Mouse (Mus musculus) lung, embryonic 16.5 days (tissue): ENCODE data around the gene Fgl2. TPM values are rescaled to one million over a fixed set of nuclear protein-coding genes. Genes with fewer than 3 reads are reported as not detected.
A peak's percentile ranks its signal among the peaks of the same experiment; 100 is the strongest.

Experiments
- ATAC-seq: fragments of 200-750 bp; cut with Nextera tagmentation; 2 replicates; pipeline ENCODE4 v1.8.0; 2017; ENCODE audit warnings: low read depth, mild to moderate bottlenecking, moderate library complexity
- H3K27ac ChIP-seq: fragments of 300-500 bp; sonication (generic); 2 replicates; pipeline ENCODE4 v1.5.1; 2014; ENCODE audit warnings: mild to moderate bottlenecking, control low read depth, low read length
- H3K27me3 ChIP-seq: fragments of 300-500 bp; sonication (generic); 2 replicates; pipeline ENCODE4 v1.6.1; 2014; ENCODE audit warnings: low read depth, low read length, mixed read lengths; ENCODE audit not compliant: control insufficient read depth, insufficient read depth
- H3K36me3 ChIP-seq: fragments of 300-500 bp; sonication (generic); 2 replicates; pipeline ENCODE4 v1.6.1; 2014; ENCODE audit warnings: low read length; ENCODE audit not compliant: control insufficient read depth, insufficient read depth
- H3K4me1 ChIP-seq: fragments of 300-500 bp; sonication (generic); replicated peaks from 2 replicates; pipeline ENCODE4 v1.6.1; 2014; ENCODE audit warnings: low read length, mixed read lengths; ENCODE audit not compliant: control insufficient read depth, insufficient read depth
- H3K4me2 ChIP-seq: fragments of 300-500 bp; sonication (generic); 2 replicates; pipeline ENCODE4 v1.6.1; 2014; ENCODE audit warnings: low read depth, low read length, control low read depth
- H3K4me3 ChIP-seq: fragments of 300-500 bp; sonication (generic); 2 replicates; pipeline ENCODE4 v1.5.1; 2014; ENCODE audit warnings: mild to moderate bottlenecking, low read length, control low read depth
- H3K9ac ChIP-seq: fragments of 300-500 bp; sonication (generic); 2 replicates; pipeline ENCODE4 v1.6.1; 2014; ENCODE audit warnings: low read length, control low read depth
- H3K9me3 ChIP-seq: fragments of 300-500 bp; sonication (generic); 2 replicates; pipeline ENCODE4 v1.6.1; 2016; ENCODE audit warnings: low read length; ENCODE audit not compliant: control insufficient read depth
- WGBS: fragments of 180-500 bp; shearing (Covaris S2); extraction: QIAGEN DNeasy Blood & Tissue Kit; methylation state at CpG from one replicate; pipeline ENCODE4 v1.1.7; 2014; 5-methylcytosine and 5-hydroxymethylcytosine counted together
- polyA plus RNA-seq: library from polyadenylated mRNA; unstranded; fragments of >200 nt; fragmentation: Nextera tagmentation; extraction: Ambion mirVana; gene quantifications from 2 replicates; pipeline ENCODE4 v1.2.1, GENCODE M21; 2015

Gene Fgl2
- polyA plus RNA-seq, 1 experiment from 2014 or later = 5.7 TPM

GRCm38 (mm10) chr5:21381986-21382385 is 9.5 kb downstream of the Fgl2 start:
- H3K27me3 ChIP-seq = no peaks in the 10 kb centered on the region
- H3K9ac ChIP-seq = no peak overlapping the region
- no peaks in the 10 kb centered on the region for H3K9me3 ChIP-seq
- no peak overlapping the region for H3K27ac ChIP-seq
- H3K4me2 ChIP-seq = no peak overlapping the region
- ATAC-seq = no peak
- WGBS = 9% methylated on average over 6 of the region's 6 CpGs
- no peaks in the 10 kb centered on the region for H3K36me3 ChIP-seq
- H3K4me1 ChIP-seq = peaks cover 9% of the 10 kb centered on the region
- no peak overlapping the region for H3K4me3 ChIP-seq

- Histone ChIP-seq H3K4me3 (no peak overlapping the region), H3K36me3 (no peaks in the 10 kb centered on the region), H3K4me2 (no peak overlapping the region), H3K27ac (no peak overlapping the region), H3K9ac (no peak overlapping the region), H3K4me1 (peaks cover 9% of the 10 kb centered on the region), H3K9me3 (no peaks in the 10 kb centered on the region), H3K27me3 (no peaks in the 10 kb centered on the region)
- WGBS = 36% methylated on average over 6 of the region's 6 CpGs
- ATAC-seq = no peak
These were observed 10.2 kb downstream of the Fgl2 start for GRCm38 (mm10) chr5:21382678-21383077.

- 30% methylated on average over 14 of the region's 14 CpGs for WGBS
- H3K27me3 ChIP-seq = no peaks in the 10 kb centered on the region
- H3K9ac ChIP-seq = peak overlapping the region; percentile 32; the same call in 1 of the 2 replicates
- ATAC-seq = no peak
- no peak overlapping the region for H3K4me3 ChIP-seq
- peaks cover 9% of the 10 kb centered on the region for H3K4me1 ChIP-seq
- no peaks in the 10 kb centered on the region for H3K9me3 ChIP-seq
- H3K36me3 ChIP-seq = no peaks in the 10 kb centered on the region
- peak overlapping the region; percentile 2; the same call in 1 of the 2 replicates for H3K4me2 ChIP-seq
- peak overlapping the region; percentile 4; the same call in 1 of the 2 replicates for H3K27ac ChIP-seq
These were observed 11.2 kb downstream of the Fgl2 start for GRCm38 (mm10) chr5:21383392-21384251.

GRCm38 (mm10) chr5:21384252-21384960 is 12.0 kb downstream of the Fgl2 start:
- WGBS = 67% methylated on average over 13 of the region's 13 CpGs

GRCm38 (mm10) chr5:21384976-21385375 is 12.5 kb downstream of the Fgl2 start:
- no peak overlapping the region for H3K9ac ChIP-seq
- H3K27ac ChIP-seq = no peak overlapping the region
- no peak overlapping the region for H3K4me3 ChIP-seq
- ATAC-seq = no peak
- H3K27me3 ChIP-seq = no peaks in the 10 kb centered on the region
- H3K9me3 ChIP-seq = no peaks in the 10 kb centered on the region
- WGBS = 85% methylated on average over 9 of the region's 9 CpGs
- no peak overlapping the region for H3K4me2 ChIP-seq
- no peaks in the 10 kb centered on the region for H3K36me3 ChIP-seq
- H3K4me1 ChIP-seq = peaks cover 9% of the 10 kb centered on the region

More at GRCm38 (mm10) chr5:21384252-21384960, 12.0 kb downstream of the Fgl2 start:
- no peaks in the 10 kb centered on the region for H3K27me3 ChIP-seq
- H3K9me3 ChIP-seq = no peaks in the 10 kb centered on the region
- no peak for ATAC-seq
- H3K36me3 ChIP-seq = no peaks in the 10 kb centered on the region
- no peak overlapping the region for H3K9ac ChIP-seq
- no peak overlapping the region for H3K4me3 ChIP-seq
- no peak overlapping the region for H3K27ac ChIP-seq
- H3K4me1 ChIP-seq = peaks cover 9% of the 10 kb centered on the region
- H3K4me2 ChIP-seq = no peak overlapping the region

GRCm38 (mm10) chr5:21386432-21386831 is 14.0 kb downstream of the Fgl2 start:
- no peak overlapping the region for H3K4me2 ChIP-seq
- peak overlapping the region; percentile 13; the same call in 1 of the 2 replicates for H3K27ac ChIP-seq
- no peaks in the 10 kb centered on the region for H3K9me3 ChIP-seq
- ATAC-seq = no peak
- H3K4me1 ChIP-seq = peaks cover 10% of the 10 kb centered on the region
- no peak overlapping the region for H3K9ac ChIP-seq
- WGBS = 51% methylated on average over 4 of the region's 4 CpGs
- H3K4me3 ChIP-seq = no peak overlapping the region
- no peaks in the 10 kb centered on the region for H3K36me3 ChIP-seq
- H3K27me3 ChIP-seq = no peaks in the 10 kb centered on the region

- no peak for ATAC-seq
- H3K9me3 ChIP-seq = no peaks in the 10 kb centered on the region
- H3K4me3 ChIP-seq = no peak overlapping the region
- H3K27me3 ChIP-seq = no peaks in the 10 kb centered on the region
- H3K4me2 ChIP-seq = no peak overlapping the region
- no peak overlapping the region for H3K9ac ChIP-seq
- no peak overlapping the region for H3K27ac ChIP-seq
- H3K4me1 ChIP-seq = peaks cover 15% of the 10 kb centered on the region
- no peaks in the 10 kb centered on the region for H3K36me3 ChIP-seq
These were observed 14.9 kb downstream of the Fgl2 start for GRCm38 (mm10) chr5:21387340-21387739.

GRCm38 (mm10) chr5:21388855-21389254 is 16.4 kb downstream of the Fgl2 start:
- Histone ChIP-seq H3K9me3 (no peaks in the 10 kb centered on the region), H3K4me2 (no peak overlapping the region), H3K27ac (no peak overlapping the region), H3K27me3 (no peaks in the 10 kb centered on the region), H3K36me3 (no peaks in the 10 kb centered on the region), H3K4me3 (no peak overlapping the region), H3K9ac (no peak overlapping the region), H3K4me1 (peaks cover 7% of the 10 kb centered on the region; the same call in 1 of the 2 replicates)
- no peak for ATAC-seq
- 78% methylated on average over 4 of the region's 4 CpGs for WGBS
